Mouse (Mus musculus): Measurements from ENCODE around the gene Pakap.

The Pakap gene

GRCm38 (mm10) chr4:57798286-57799018 is 230.5 kb downstream of the Pakap start:
- ATAC-seq (ENCODE audit: low TSS enrichment) = 0 out of 2 replicates have a peak, but pooled peaks have one; percentile 9

DNA sequence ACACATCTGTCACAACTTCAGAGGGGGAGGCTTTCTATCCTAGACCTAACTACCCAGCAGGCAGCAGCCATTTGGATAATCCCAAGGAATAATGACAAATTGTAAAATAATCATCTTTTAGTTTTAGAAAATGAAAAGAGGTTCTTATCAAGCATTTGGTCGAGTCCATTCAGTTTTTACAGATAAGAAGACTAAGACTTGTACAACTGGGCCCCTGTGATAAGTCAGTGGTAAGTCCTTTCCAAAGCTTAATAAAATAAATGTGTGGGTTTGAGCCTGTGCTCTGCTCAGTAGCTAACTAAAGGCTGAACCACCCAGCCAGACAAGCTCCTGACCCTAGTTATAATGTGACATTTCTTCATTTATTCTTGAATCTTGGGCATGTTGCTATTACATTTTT is 231.3 kb downstream of the Pakap start:
- ATAC-seq (ENCODE audit: low TSS enrichment) = no peak

GRCm38 (mm10) chr4:57801239-57801638 is 233.3 kb downstream of the Pakap start:
- no peak for ATAC-seq (ENCODE audit: low TSS enrichment)

GRCm38 (mm10) chr4:57801986-57802385 is 234.0 kb downstream of the Pakap start:
- no peak for ATAC-seq (ENCODE audit: low TSS enrichment)

- no peak for ATAC-seq (ENCODE audit: low TSS enrichment)
These were observed 234.4 kb downstream of the Pakap start for GRCm38 (mm10) chr4:57802411-57802810.

DNA sequence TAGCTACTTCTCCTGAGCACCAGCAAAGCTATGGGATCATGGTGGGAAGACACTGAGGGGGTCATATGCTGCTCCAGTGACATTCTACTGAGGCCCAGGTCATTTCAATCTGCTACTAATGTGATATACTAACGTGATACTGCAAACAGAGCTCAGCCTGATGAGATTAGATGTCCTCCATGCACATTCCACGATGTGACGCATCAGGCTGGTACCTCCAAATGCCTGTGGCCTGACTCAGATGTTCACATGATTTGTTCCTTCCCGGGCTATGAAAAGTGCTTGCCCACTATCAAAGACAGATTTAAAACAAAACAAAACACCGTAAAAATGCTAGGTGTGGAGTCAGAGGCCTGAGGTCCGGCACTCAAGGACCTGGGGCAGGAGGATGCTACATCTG is 236.9 kb downstream of the Pakap start:
- no peak for ATAC-seq (ENCODE audit: low TSS enrichment)

- ATAC-seq (ENCODE audit: low TSS enrichment) = no peak
These were observed 241.5 kb downstream of the Pakap start for GRCm38 (mm10) chr4:57809449-57809848.

DNA sequence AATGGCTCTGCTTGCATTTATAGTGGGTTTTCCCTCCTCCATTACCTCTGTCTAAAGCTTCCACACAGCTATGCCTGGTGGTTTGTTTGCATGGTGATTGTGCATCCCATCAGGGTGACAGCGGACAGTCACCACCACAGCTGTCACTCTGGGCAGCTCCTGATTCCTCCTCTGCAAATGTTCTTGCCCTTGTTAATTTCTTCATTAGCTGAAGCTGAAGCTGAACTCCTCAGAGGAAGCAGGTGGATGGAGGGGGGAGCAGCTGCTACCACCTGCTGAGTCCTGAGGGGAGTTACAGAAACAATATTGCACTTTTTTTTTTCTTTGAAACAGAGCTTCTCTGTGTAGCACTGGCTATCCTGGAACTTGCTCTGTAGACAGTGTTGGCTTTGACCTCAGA is 244.1 kb downstream of the Pakap start:
- no peak for ATAC-seq (ENCODE audit: low TSS enrichment)

- ATAC-seq (ENCODE audit: low TSS enrichment) = no peak
These were observed 245.1 kb downstream of the Pakap start for GRCm38 (mm10) chr4:57812916-57813575.

DNA sequence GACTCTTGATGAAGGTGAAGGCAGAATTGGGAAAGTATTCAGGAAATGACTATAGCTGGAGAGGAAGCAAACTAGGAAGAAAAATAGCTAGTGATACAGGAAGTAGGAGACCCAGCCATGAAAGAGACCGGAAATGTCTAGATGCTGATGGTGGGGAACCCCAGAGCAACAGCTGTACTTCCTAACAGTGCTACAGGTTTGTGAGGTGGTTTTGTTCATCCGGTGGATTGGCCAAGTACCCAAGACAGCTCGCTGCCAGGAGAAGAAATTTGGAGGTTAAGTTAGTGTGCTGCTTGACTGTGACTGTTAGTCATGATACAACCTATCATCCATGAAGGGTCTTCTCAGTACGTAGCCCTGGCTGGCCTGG is 245.6 kb downstream of the Pakap start:
- ATAC-seq (ENCODE audit: low TSS enrichment) = no peak

- ATAC-seq (ENCODE audit: low TSS enrichment) = no peak
These were observed 247.4 kb downstream of the Pakap start for GRCm38 (mm10) chr4:57815355-57815754.

DNA sequence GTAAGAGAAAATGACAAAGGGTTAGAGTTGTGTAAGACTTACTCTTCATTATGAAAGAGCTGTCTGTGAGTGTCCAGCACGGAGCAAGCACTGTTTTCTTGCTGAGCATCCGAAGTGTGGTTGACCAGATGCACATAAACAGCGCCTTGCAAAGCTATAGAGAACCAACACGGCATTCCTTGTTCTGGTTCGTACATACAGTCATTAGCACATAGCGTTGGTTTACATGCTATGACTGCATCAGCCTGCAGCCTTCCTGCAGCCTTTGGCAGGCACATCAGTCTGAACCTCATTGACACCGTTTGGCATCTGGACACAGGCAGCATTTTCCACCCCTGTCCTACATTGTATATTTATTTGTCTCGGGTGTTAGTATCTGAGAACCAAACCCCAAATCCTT is 248.2 kb downstream of the Pakap start:
- no peak for ATAC-seq (ENCODE audit: low TSS enrichment)

GRCm38 (mm10) chr4:57820839-57821374 is 252.9 kb downstream of the Pakap start:
- ATAC-seq (ENCODE audit: low TSS enrichment) = no peak

GRCm38 (mm10) chr4:57821556-57822356 is 253.8 kb downstream of the Pakap start:
- peak; percentile 94 for ATAC-seq (ENCODE audit: low TSS enrichment)

DNA sequence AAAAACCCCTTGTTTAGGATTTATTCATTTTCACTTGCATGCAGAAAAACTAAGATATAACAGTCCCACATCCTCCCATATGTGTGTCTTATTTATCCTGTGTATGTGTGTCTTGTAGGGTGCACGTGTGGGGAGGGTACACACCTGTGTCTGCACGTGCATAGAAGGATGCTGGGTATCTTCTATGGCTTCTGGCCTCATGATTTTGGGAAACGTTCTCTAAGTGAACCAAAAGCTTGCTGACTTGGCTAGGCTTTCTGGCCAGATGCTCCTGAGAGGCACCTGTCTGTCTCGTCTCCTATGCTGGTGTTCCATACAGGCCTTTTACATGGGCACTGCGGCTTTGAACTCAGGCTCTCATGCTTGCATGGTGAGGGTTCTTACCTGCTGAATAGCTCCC is 254.7 kb downstream of the Pakap start:
- ATAC-seq (ENCODE audit: low TSS enrichment) = no peak

DNA sequence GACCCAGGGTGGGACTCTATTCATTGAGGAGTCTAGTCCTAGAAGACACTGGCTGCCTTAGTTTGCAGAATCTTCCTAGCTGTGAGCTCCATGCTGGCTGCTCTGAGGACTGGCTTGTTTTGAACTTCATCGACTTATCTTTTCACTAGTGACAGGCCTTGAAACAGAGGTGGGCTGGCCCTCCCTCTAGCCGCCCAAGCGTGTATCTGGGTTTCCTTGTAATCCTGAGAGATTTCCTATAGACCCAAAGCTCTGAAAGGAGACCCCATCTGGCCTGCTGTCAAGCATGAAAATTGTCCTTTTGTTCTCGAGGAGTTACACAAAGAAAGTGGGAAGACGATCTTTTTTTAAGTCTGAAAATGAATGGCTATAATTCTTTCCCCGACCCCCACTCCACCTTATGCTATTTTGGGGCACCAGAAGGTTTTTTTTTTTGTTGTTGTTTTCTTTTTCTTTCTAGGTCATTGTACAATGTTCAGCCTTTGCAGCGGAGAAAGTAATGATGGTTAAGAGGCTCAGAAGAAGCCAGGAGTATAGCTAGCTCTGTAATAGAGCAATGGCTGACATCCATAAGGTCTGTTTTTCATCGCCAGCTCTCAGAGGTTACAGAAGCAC is 256.8 kb downstream of the Pakap start:
- no peak for ATAC-seq (ENCODE audit: low TSS enrichment)

- ATAC-seq (ENCODE audit: low TSS enrichment) = peak; percentile 64; the same call in 1 of the 2 replicates
These were observed 258.3 kb downstream of the Pakap start for GRCm38 (mm10) chr4:57826272-57826671.

- no peak for ATAC-seq (ENCODE audit: low TSS enrichment)
These were observed 261.2 kb downstream of the Pakap start for GRCm38 (mm10) chr4:57829131-57829530.

DNA sequence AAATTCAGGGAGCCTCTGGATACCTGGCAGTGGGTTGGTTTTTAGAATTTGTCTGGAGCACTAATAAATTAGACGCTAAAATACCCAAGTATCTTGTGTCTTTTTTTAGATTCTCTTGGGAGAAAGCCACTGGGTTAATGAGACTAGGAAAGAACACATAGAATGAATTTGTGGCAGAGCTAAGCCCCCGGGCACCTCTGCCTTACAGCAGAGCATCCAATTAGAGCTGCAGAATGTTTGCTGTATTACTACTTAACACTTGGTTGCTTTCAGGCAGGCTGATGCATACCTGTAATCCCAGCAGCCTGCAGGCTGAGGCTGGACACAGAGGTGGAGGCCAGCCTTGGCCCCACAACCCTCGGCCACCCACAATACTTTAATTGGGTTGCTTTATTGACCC is 261.8 kb downstream of the Pakap start:
- ATAC-seq (ENCODE audit: low TSS enrichment) = no peak

DNA sequence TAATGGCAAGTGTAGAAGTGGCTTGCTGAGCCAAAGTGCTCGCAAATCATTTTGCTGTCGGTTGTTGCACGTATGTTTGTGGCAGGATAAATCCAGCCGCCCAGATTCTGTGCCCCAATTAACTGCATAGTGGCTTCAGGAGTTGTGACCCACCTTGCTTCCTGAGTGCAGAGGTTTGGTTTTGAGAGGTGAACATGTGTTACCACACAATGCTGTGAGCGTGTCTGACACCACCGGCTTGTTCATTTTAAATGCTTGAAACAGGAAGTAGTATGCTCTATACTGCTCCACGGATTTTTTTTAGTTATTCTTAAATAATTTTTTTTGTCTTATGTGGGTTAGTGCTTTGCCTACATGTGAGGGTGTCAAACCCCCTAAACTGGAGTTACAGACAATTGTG is 264.3 kb downstream of the Pakap start:
- no peak for ATAC-seq (ENCODE audit: low TSS enrichment)

GRCm38 (mm10) chr4:57833060-57833459 is 265.1 kb downstream of the Pakap start:
- ATAC-seq (ENCODE audit: low TSS enrichment) = peak; percentile 16; the same call in 1 of the 2 replicates

DNA sequence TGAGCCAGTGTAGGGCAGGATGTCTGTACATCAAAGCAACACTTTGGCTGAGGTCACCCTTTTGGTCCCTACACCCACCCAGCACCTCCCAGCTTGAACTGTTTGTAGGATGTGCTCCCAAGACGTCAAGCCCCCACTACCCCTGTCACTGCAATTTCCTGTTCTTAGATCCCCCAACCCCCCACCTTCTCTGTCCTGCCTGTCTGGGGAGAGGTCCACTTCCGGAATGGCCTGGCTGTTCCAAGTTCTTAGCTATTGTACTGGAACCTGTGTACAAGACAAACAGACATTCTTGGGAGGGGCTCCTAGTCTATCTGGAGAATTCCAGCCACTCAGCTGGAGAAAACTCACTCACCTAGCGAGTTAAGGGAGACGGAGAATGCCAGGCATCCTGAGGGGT is 266.2 kb downstream of the Pakap start:
- ATAC-seq (ENCODE audit: low TSS enrichment) = no peak
